Mouse (Mus musculus): ENCODE measurements around the gene Retreg3. TPM values are rescaled to one million over a fixed set of nuclear protein-coding genes. Genes with fewer than 3 reads are reported as not detected.
"Not testable (repeated sequence)": the region's sequence is repeated elsewhere in the genome, so short reads cannot be mapped to it uniquely, and the experiment has no call there.

Retreg3 gene
- polyA plus RNA-seq, 1 experiment from 2014 or later = 28.4 TPM

DNA sequence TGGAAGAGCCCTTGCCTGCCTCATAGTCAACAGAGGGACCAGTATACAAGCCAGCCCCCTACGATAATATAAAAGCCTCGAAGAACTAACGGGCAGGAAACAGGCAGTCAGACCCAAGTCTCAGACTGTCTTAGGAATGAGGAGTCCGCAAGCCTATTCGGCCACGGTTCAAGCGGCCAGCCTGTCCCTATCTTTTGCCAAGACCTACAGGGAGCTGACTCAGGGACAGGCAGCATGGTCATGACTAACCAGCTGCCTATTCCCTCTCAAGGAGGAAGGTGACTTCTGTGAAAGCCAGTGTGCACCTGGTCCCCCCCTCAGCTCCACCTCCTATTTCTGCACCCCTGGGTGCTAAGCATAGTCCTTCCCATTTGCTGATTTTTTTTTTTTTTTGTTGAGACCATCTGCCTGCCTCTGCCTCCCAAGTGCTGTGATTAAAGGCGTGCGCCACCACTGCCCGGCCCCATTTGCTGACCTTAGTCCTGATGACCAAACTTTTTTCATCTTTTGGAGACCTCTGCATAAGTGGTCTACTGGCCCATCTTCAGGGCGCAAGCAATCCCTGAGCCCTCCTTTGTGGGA lies 9.4 kb upstream of the Retreg3 start:
- 87% methylated on average over 11 of the region's 11 CpGs for WGBS
- Histone ChIP-seq H3K27ac (no peak overlapping the region), H3K9me3 (no peaks in the 10 kb centered on the region), H3K9ac (no peak overlapping the region), H3K27me3 (replicated peaks) (no peaks in the 10 kb centered on the region), H3K36me3 (replicated peaks) (peaks cover 16% of the 10 kb centered on the region), H3K4me2 (no peak overlapping the region), H3K4me1 (no peaks in the 10 kb centered on the region), H3K4me3 (no peak overlapping the region)
- ATAC-seq (replicated peaks) = no peak

DNA sequence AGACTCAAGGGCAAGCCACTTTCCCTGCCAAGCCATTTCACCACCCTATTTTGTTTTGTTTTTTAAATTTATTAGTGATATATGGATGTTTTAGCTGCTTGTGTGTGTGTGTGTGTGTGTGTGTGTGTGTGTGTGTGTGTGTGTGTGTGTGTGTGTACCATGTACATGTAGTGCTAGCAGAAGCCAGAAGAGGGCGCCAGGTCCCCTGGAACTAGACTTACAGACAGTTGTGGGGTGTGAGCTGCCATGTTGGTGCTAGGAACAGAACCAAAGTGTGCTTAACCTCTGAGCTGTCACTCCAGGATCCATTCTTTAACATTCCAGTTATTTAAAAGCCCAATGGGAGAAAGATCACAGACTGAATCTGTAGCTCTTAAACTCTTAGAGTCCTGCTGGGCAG lies 7.4 kb upstream of the Retreg3 start:
- no peak for ATAC-seq (replicated peaks)
- no peaks in the 10 kb centered on the region for H3K4me1 ChIP-seq
- no peaks in the 10 kb centered on the region for H3K9me3 ChIP-seq
- H3K4me2 ChIP-seq = no peak overlapping the region
- WGBS = 92% methylated on average over 1 of the region's 1 CpGs
- no peaks in the 10 kb centered on the region for H3K27me3 ChIP-seq (replicated peaks)
- H3K9ac ChIP-seq = no peak overlapping the region
- H3K4me3 ChIP-seq = no peak overlapping the region
- no peak overlapping the region for H3K27ac ChIP-seq
- H3K36me3 ChIP-seq (replicated peaks) = peaks cover 25% of the 10 kb centered on the region

DNA sequence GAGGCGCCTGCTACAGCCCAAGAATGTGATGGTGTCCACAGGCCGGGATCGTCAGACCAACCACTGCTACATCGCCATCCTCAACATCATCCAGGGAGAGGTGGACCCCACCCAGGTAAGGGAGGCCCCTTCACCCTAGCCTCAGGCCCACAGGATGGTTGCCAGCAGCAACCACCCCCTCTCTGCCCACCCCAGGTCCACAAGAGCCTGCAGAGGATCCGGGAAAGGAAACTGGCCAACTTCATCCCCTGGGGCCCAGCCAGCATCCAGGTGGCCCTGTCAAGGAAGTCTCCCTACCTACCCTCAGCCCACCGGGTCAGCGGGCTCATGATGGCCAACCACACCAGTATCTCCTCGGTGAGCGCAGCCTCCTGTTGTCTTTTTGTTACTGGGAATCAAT lies 5.3 kb upstream of the Retreg3 start:
- 97% methylated on average over 9 of the region's 9 CpGs for WGBS
- H3K4me2 ChIP-seq; H3K9me3 ChIP-seq; H3K9ac ChIP-seq; H3K4me3 ChIP-seq; ATAC-seq (replicated peaks); H3K27me3 ChIP-seq (replicated peaks); H3K27ac ChIP-seq: not testable (repeated sequence)
- peaks cover 25% of the 10 kb centered on the region for H3K36me3 ChIP-seq (replicated peaks)
- H3K4me1 ChIP-seq = peaks cover 16% of the 10 kb centered on the region

DNA sequence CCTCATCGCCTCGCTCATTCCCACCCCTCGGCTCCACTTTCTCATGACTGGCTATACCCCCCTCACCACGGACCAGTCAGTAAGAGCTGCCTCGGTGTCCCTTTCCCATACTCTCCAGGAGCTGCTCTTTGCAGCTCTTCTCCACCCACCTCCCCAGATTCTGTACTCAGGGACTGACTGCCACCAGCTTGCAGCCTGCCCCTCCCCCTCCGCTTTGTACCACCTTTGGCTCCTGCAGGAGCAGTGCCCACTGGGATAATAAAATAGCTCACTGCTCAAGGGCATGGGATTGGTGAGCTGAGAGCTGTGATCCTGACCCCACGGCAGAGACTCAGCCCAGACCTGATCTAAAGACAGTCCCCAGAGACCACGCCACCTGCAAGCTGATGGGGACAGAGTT lies 4.8 kb upstream of the Retreg3 start:
- H3K4me3 ChIP-seq; H3K4me2 ChIP-seq; H3K9me3 ChIP-seq; H3K27ac ChIP-seq; H3K9ac ChIP-seq; ATAC-seq (replicated peaks); H3K27me3 ChIP-seq (replicated peaks): not testable (repeated sequence)
- peaks cover 25% of the 10 kb centered on the region for H3K36me3 ChIP-seq (replicated peaks)
- WGBS = 96% methylated on average over 8 of the region's 8 CpGs
- peaks cover 16% of the 10 kb centered on the region for H3K4me1 ChIP-seq

DNA sequence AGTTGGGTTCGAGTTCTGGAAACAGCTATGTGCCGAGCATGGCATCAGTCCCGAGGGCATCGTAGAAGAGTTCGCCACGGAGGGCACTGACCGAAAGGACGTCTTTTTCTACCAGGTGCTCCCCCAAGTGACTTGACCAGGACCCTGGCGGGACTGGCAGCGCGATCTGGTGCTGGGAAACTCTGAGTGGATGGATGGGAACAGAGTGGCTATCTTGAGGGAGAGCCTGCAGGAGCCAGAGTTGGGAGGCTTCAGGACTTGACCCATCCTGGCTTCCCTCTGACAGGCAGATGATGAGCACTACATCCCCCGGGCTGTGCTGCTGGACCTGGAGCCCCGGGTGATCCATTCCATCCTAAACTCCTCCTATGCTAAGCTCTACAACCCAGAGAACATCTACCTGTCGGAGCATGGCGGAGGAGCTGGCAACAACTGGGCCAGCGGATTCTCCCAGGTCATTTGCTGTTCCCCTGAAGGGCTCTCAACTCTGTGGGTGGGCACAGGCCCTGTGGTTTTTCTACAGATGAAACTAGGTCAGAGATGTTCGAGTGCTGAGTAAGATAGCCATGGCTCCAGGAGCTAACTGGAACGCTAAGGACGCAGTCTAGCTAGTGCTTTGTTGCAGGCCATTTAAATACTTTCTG lies 974 bp upstream of the Retreg3 start:
- Histone ChIP-seq H3K9ac (peak overlapping the region; percentile 67), H3K4me1 (peaks cover 45% of the 10 kb centered on the region), H3K4me3 (peak overlapping the region; percentile 84), H3K27me3 (replicated peaks) (no peaks in the 10 kb centered on the region), H3K27ac (peak overlapping the region; percentile 86), H3K36me3 (replicated peaks) (peaks cover 12% of the 10 kb centered on the region), H3K4me2 (peak overlapping the region; percentile 97), H3K9me3 (no peaks in the 10 kb centered on the region)
- 21% methylated on average over 19 of the region's 19 CpGs for WGBS
- ATAC-seq (replicated peaks) = no peak

DNA sequence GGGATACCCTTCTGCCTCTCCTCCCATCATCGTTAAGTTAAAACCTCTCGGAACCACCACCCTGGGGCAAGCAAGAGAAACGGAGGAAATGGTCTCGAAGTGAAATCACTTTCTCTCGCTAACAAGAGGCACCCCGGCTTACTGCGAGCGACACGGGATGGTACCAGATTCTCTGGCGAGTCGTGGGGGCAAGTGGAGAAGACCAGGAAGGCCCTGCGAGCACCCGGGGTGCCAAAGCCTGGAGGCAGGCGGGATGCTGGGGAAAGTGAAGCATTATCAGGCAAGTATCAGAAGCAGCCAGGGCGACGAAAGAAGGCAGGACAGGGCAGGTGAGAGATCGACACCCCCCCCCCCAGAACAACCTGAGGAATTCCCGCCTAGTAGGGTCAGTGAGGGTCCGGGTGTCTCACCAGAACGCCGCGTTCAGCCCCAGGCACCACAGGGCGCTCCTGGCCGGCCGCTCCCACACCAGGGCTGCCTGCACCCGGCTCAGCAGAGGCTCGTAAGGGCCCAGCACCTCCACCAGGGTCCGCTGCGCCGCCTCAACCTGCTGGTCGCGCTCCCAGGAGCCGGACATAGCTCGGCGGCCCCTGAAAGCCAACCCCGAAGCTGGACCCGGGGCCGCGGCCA lies 447 bp downstream of the Retreg3 start:
- Histone ChIP-seq H3K9me3 (no peaks in the 10 kb centered on the region), H3K36me3 (replicated peaks) (peaks cover 9% of the 10 kb centered on the region), H3K9ac (peak overlapping the region; percentile 95), H3K27ac (peak overlapping the region; percentile 89), H3K27me3 (replicated peaks) (no peaks in the 10 kb centered on the region), H3K4me3 (peak overlapping the region; percentile 84), H3K4me1 (peaks cover 50% of the 10 kb centered on the region), H3K4me2 (peak overlapping the region; percentile 97)
- peak; percentile 83 for ATAC-seq (replicated peaks)
- under 1% methylated on average over 36 of the region's 39 CpGs for WGBS

DNA sequence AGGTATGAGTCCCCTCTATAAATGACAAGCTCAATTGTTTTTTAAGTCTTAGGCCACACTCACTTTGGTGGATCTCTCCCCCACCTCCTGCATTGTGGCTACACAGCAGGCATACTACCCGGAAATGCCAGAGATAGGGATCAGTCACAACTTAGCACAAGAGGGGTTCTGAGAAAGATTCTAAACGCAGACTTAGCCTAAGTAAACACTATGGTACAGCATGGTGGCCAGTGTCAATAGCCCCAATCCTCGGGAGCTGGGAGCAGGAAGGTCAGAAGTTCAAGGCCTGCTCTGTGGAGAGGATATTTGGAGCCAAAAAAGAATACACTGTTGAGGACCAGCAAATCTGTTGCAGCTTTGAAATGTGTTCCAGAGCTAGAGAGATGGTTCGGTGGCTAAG lies 1.6 kb downstream of the Retreg3 start:
- peak overlapping the region; percentile 97 for H3K4me2 ChIP-seq
- WGBS = 50% methylated on average over 4 of the region's 4 CpGs
- H3K27ac ChIP-seq = no peak overlapping the region
- no peaks in the 10 kb centered on the region for H3K9me3 ChIP-seq
- no peaks in the 10 kb centered on the region; the same call in 1 of the 2 replicates for H3K36me3 ChIP-seq (replicated peaks)
- H3K4me3 ChIP-seq = peak overlapping the region; percentile 84; the same call in 1 of the 2 replicates
- H3K4me1 ChIP-seq = peaks cover 50% of the 10 kb centered on the region
- no peak for ATAC-seq (replicated peaks)
- no peak overlapping the region for H3K9ac ChIP-seq
- H3K27me3 ChIP-seq (replicated peaks) = no peaks in the 10 kb centered on the region

DNA sequence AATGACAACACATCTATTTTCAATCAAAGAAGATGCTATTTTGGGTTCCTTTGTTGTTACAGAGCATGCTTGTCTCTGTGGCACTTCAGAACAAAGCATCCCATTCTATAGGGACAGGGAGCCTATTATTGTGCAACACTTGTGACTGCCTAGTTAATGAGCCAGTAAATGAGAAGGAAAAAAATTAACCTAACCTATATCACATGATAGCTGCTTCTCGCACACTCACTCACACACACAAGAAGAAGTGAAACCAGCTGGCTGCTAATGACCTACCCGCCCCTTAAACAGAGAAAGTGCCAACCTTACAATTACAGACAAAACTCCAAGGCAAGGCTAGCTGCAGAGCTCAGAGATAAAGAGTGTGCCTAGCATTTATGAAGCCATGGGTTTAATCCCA lies 4.1 kb downstream of the Retreg3 start:
- no peaks in the 10 kb centered on the region for H3K36me3 ChIP-seq (replicated peaks)
- H3K9ac ChIP-seq = no peak overlapping the region
- no peak overlapping the region for H3K27ac ChIP-seq
- no peaks in the 10 kb centered on the region for H3K27me3 ChIP-seq (replicated peaks)
- ATAC-seq (replicated peaks) = no peak
- H3K4me1 ChIP-seq = peaks cover 36% of the 10 kb centered on the region
- H3K9me3 ChIP-seq = no peaks in the 10 kb centered on the region
- no peak overlapping the region for H3K4me2 ChIP-seq
- H3K4me3 ChIP-seq = no peak overlapping the region
- WGBS = 67% methylated on average over 2 of the region's 2 CpGs

DNA sequence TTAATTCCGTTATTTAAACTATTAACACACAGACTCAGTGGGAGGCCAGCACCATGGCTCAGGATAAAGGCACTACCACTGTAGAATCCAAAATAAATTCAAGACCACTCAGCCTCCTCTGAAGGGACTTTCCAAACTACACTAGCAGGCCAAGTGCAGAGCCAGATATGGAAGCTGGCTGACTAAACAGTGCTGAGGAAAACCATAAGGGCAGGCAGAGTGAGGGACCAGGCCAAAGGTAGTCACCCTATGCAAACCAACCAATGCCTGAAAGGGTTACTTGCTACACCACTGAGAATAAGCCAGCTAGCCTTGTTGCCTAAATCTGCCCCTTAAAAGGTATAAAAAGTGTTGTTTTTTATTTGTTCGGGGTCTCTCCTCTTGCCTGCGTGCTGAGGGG lies 7.5 kb downstream of the Retreg3 start:
- no peaks in the 10 kb centered on the region for H3K36me3 ChIP-seq (replicated peaks)
- H3K4me1 ChIP-seq = peaks cover 13% of the 10 kb centered on the region
- no peaks in the 10 kb centered on the region for H3K9me3 ChIP-seq
- no peak overlapping the region for H3K4me2 ChIP-seq
- H3K4me3 ChIP-seq = no peak overlapping the region
- H3K9ac ChIP-seq = no peak overlapping the region
- H3K27me3 ChIP-seq (replicated peaks) = no peaks in the 10 kb centered on the region
- no peak for ATAC-seq (replicated peaks)
- WGBS = 88% methylated on average over 3 of the region's 3 CpGs
- H3K27ac ChIP-seq = no peak overlapping the region

DNA sequence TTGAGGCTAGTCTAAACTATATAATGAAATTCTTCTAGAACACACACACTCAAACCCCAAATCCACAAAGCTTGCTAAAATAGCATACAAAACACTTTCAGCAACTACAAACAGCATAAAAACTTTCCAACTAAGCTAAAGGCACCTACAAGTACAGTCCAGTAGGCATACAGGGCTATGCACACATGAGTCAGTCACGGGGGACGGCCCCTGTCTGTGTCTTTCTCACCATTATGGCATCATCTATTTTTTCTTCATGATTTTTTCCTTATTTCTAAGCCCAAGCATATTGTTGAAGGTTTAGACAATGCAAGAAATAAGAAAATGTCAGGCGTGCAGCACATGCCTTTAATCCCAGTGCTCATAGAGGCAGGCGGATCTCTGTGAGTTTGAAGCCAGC lies 8.5 kb downstream of the Retreg3 start:
- 93% methylated on average over 4 of the region's 4 CpGs for WGBS
- no peak for ATAC-seq (replicated peaks)
- no peaks in the 10 kb centered on the region for H3K36me3 ChIP-seq (replicated peaks)

DNA sequence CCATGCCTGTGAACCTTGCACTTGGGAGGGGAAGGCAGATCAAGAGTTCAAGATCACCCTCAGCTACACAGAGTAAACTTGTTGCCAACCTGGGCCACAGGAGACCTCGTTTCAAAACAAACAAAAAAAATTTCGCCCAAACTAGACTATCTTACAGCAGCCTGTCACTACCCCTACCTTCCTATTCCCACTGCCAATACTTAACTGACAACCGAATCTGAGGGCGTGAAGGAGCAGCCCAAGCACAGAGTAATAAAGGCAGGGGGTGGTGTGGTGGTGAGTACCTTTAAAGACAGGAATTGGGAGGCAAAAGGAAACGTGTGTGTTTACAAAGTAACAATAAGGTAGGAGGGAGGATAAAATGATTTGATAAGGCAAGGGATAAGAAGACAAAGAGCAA lies 9.0 kb downstream of the Retreg3 start:
- Histone ChIP-seq H3K4me1 (peaks cover 5% of the 10 kb centered on the region), H3K4me2 (no peak overlapping the region), H3K4me3 (no peak overlapping the region), H3K9ac (no peak overlapping the region), H3K9me3 (no peaks in the 10 kb centered on the region), H3K27ac (no peak overlapping the region), H3K27me3 (replicated peaks) (no peaks in the 10 kb centered on the region), H3K36me3 (replicated peaks) (no peaks in the 10 kb centered on the region)
- ATAC-seq (replicated peaks) = no peak
- WGBS = 69% methylated on average over 5 of the region's 5 CpGs

More for the DNA sequence above, 8.5 kb downstream of the Retreg3 start:
- Histone ChIP-seq H3K4me2 (no peak overlapping the region), H3K27ac (no peak overlapping the region), H3K4me3 (no peak overlapping the region), H3K9me3 (no peaks in the 10 kb centered on the region), H3K9ac (no peak overlapping the region), H3K4me1 (peaks cover 9% of the 10 kb centered on the region), H3K27me3 (replicated peaks) (no peaks in the 10 kb centered on the region)

DNA sequence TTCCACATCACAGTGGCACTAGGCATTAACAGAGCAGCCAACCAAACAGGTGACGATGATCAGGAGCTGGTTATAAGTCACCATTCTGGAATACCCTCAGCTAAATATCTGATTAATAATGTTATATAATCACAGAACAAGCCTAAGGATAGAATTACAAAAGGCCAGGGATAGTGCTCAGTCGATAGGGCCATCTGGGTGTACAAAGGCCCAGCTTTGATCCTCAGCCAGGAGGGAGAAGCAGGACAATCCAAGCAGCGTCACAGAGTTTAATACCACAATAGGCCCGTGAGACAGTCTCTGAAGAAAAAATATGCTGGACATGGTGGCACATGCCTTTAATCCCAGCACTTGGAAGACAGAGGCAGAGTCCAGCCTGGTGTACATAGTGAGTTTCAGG lies 10.3 kb downstream of the Retreg3 start:
- Histone ChIP-seq H3K27ac (no peak overlapping the region), H3K9me3 (no peaks in the 10 kb centered on the region), H3K4me1 (no peaks in the 10 kb centered on the region), H3K27me3 (replicated peaks) (no peaks in the 10 kb centered on the region), H3K36me3 (replicated peaks) (0 out of 2 replicates have a peak, but pooled peaks cover 3% of the 10 kb centered on the region), H3K9ac (no peak overlapping the region), H3K4me2 (no peak overlapping the region), H3K4me3 (no peak overlapping the region)
- no peak for ATAC-seq (replicated peaks)
- WGBS = 54% methylated on average over 4 of the region's 4 CpGs

DNA sequence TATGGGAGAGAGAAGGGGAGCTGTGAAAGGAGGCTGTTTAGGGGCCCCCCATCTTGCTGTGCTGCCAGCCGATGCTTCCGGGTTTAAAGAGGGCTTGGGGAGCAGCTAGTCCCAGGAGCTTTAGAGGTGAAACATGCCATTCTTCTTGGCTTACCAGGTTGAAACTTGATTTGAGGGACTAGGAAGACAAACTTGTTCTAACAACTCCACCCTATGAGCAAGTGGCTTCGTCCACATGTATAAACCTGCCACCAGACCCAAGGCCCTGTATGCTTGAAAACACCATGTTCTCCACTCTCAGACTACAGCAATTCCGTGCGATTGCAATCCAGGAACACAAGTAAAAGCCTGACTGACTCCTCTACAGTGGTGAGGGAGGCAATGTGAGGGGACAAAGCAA lies 16.7 kb downstream of the Retreg3 start:
- H3K4me3 ChIP-seq = no peak overlapping the region
- no peaks in the 10 kb centered on the region for H3K4me1 ChIP-seq
- no peak overlapping the region for H3K27ac ChIP-seq
- H3K27me3 ChIP-seq (replicated peaks) = no peaks in the 10 kb centered on the region
- H3K9ac ChIP-seq = no peak overlapping the region
- peaks cover 37% of the 10 kb centered on the region for H3K36me3 ChIP-seq (replicated peaks)
- no peak for ATAC-seq (replicated peaks)
- no peaks in the 10 kb centered on the region for H3K9me3 ChIP-seq
- WGBS = 92% methylated on average over 5 of the region's 5 CpGs
- no peak overlapping the region for H3K4me2 ChIP-seq
